Mouse (Mus musculus) T-helper 1 cell (primary cell): ENCODE results near the gene Herc1.

Source experiments
- in situ Hi-C: fragments of 300-600 bp; cut with MboI, MseI; formaldehyde crosslinking; loops from one replicate; pipeline ENCODE4 v1.15.1; 2025; ENCODE audit warnings: high pct_unique_total_duplicates

Herc1 gene

GRCm38 (mm10) chr9:66501248-66501647, 151.0 kb downstream of the Herc1 start:
- in situ Hi-C loops, result no loop called here

DNA sequence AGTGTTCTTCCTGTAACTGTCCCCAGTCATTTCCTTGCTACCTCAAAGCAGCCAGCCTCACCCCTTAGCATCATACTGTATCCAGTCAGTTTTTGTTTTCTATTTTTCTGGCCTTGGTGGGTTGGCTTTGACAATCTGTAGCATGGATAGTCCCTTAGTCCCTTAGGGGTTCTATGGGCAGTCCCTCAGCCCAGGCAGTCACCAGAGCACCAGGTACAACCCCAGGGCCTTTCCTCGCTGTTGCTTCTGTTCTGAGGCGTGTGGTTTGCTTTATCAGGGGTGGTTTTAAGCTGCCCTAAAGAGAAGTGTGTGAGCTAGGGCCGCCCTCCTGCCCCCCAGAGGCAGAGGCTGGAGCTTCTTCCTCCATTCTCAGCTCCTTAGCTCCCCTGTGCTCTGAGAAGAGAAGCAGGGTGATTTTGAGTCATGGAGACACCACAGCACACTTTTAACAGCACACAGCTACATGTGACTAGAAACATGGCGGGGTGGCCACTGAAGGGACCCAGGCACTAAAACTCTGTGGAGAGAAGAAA, 153.7 kb downstream of the Herc1 start:
- in situ Hi-C loops, result no loop called here

DNA sequence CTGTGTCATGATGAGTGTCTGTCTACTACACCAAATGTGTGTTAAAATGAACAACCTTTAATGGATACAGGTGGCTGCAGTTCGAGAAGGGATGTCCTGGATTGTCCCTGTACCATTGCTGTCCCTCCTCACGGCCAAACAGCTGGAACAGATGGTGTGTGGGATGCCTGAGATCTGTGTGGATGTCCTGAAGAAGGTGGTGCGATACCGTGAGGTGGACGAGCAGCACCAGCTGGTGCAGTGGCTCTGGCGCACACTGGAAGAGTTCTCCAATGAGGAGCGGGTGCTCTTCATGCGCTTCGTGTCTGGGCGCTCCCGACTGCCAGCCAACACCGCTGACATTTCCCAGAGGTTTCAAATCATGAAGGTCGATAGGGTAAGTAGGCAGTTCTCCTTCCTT, 154.3 kb downstream of the Herc1 start:
- in situ Hi-C loops, result no loop called here

GRCm38 (mm10) chr9:66505141-66505917, 155.1 kb downstream of the Herc1 start:
- in situ Hi-C loops, result no loop called here

DNA sequence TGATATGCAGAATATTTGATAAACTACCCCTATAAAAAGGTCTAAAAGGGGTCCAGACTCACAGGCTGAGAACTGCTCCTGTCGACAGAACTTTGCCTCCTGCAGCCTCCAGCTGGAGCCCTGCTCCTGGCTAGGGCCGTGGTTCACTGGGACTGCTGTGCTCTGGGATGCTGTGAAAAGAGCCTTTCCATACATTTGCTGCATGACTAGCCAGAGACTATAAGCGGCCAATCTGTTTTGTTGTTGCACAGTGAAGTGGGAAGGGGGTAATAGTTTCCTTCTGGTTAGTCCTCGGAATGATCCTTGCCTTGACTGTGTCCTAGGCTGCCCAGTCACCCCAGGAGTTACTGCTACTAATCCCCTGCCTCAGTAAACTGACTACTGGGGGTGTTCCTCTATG, 155.8 kb downstream of the Herc1 start:
- in situ Hi-C loops, result no loop called here

DNA sequence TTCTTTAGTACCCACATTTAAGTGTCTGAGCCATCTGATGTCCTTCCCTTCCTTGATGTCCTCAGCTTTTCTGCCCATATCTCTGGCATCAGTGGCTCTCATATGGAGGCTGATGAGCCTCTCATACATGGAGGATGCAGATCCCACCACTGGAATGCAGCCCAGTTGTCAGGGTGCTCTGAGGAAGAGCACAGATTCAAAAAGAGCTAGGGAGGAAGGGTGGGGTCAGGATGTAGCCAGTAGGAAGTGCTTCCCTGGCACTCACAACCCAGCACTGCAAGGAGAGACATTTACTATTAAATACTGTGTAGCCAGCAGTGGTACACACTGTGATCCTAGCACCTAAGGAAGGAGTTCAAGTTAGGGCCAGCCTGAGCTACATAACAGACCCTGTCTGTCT, 156.2 kb downstream of the Herc1 start:
- in situ Hi-C loops, result no loop called here

GRCm38 (mm10) chr9:66507684-66508083, 157.4 kb downstream of the Herc1 start:
- in situ Hi-C loops, result no loop called here

- in situ Hi-C loops, result no loop called here
Measured at GRCm38 (mm10) chr9:66508890-66509399, 158.7 kb downstream of the Herc1 start.

DNA sequence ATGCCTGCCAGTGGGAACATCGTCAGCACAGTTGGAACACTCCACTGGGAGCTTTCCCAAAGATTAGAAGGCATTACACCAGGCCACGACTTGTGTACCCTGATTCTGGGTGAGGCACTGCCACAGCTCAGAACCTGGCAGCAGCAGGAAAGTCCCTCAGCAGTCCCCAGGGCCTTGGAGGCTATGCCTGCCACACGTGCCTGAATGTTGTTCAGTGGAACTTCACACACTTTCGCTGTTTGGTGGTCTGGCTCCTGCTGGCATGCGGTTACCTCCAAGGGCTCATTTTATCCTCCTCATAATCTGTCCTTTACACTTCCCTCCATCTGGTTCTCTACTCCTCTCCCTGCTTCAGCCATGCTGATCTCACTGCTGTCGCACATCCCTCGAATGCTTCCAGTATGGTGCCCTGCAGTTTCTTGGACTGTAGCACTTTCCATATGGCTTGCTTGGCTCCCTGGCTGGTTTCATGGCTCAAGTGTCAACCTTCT, 160.1 kb downstream of the Herc1 start:
- in situ Hi-C loops, result no loop called here

DNA sequence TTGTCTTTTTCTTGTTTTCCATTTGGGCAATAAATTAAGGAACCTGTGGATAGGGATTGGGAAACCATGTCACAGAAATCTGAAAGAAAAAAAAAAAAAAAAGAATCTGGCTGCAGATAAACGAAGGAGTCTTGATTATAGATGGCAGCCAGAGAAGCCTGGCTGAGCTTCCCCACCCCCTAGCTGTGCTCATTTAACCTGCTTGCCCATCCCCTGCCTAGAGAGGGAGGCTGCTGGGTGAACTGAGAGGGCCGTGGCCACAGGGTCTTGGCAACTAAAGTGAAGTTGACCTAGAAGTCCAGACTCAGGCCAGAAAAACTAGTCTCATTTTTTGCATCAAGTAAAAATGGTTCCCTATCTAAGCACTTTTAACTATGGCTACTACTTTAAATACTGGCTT, 160.7 kb downstream of the Herc1 start:
- in situ Hi-C loops, result no loop called here

DNA sequence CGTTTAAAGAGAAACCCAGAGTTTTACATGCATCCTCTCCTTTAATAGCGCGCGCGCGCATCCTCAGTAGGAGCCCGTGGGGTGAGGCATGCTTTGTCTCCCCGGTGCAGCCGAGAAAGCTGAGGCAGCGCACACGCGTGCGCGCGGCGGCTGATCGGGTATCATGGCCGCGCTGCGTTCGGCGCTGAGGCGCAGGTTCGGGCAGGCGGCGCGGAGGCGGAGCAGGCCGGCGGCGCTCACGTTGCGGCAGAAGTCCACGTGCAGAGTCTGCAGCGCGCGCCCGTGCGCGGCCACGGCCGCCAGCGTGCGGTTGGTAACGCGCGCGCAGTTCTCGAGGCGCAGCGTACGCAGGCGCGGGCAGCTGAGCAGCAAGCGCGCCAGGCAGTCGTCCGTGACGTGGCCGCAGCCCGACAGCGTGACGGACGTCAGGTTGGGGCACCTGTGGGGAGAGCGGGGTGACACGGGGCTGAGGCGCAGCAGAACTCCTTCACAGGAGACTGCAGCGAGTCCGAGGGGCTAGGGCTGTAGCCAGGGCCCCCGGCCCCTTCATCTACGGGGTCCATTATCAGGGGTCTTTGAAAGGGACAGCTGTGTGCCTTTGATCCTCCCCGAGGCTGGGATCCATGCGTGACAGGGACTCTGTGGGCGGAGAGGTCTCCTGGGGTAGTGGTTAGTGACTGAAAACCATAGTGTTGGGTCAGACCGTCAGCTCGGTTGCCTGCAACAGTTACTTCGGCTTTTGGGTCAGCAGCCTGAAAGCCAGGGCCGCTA, 161.5 kb downstream of the Herc1 start:
- in situ Hi-C loops, result no loop called here

- in situ Hi-C loops, result no loop called here
Measured at GRCm38 (mm10) chr9:66512351-66512671, 162.1 kb downstream of the Herc1 start.

- in situ Hi-C loops, result no loop called here
Measured at GRCm38 (mm10) chr9:66513150-66513549, 162.9 kb downstream of the Herc1 start.

DNA sequence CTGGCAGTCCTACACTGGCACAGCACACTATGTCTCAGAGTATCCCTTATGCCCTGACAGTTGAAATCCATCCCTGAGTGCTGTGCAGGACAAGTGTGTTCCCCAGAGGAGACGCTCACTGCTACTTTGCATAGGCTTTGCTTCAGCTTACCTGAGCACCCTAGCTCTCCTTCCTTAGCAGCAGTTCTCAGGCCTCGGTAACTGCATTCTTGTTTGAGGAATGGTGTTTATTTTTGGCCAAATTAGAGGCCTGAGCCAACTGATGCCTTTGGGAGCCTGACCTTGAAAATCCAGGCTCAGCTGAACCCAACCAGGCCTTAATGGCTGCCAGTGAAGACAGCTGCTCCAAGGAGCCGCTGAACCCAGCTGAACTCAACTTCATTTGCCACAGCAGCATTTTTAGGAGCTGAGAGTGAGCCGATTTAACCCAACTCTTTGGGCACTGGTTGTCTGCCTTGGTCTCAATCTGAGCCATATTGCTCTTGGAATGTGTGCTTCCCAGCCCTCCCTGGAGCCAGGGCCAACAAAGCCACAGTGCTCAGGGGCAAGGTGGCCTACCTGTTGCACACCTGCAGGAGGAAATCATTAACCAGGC, 163.5 kb downstream of the Herc1 start:
- in situ Hi-C loops, result no loop called here

DNA sequence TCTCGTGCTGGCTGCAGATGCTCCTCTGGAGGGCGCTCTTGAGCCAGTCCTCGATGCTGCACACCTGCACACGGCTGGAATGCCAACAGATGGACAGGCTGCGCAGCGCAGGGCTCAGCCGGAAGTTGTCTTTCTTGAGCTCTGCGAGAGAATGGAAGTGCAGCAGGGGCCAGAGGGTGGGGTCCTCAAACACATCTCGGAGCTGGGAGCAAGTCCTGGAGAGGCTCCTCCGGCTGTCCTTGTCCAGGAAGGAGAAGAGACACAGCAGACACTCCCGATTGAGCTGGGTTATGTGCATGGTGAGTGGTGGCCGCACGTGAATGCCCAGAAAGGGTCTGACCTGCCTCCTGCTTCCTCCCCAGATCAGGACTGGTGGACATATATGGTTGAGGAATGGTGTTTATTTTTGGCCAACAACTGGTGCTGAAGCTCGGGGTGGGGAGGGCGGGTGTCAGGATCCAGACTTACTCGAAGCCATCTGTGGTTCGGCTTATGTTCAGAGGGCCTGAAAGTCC, 164.1 kb downstream of the Herc1 start, which contains the start of gene Fbxl22:
Gene Fbxl22, minus strand, starts transcription at position 338 of the 515 bp plus-strand sequence.
- in situ Hi-C loops, result no loop called here

- in situ Hi-C loops, result no loop called here
Measured at GRCm38 (mm10) chr9:66515115-66515514, 164.9 kb downstream of the Herc1 start.

DNA sequence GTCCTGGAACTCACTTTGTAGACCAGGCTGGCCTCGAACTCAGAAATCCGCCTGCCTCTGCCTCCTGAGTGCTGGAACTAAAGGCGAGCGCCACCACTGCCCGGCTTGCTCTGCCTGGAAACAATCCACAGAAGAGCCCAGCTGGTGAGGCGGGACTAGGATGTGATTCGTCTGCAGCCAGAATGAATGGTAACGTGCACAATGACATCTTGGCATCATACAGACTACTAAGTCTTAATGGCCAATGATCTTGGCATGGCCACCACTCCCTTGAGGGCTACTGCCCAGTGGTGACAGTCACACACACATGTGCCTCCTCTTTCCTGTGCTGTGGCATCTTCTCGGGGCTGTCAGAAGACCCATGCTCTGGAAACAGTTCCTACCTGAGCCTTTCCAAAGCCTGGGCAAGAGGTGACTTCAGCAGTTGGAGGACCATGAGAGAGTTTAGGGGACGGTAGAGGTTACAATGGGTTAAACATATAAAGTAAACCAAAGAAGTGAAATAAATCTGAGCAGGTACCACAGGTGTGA, 165.5 kb downstream of the Herc1 start:
- in situ Hi-C loops, result no loop called here

DNA sequence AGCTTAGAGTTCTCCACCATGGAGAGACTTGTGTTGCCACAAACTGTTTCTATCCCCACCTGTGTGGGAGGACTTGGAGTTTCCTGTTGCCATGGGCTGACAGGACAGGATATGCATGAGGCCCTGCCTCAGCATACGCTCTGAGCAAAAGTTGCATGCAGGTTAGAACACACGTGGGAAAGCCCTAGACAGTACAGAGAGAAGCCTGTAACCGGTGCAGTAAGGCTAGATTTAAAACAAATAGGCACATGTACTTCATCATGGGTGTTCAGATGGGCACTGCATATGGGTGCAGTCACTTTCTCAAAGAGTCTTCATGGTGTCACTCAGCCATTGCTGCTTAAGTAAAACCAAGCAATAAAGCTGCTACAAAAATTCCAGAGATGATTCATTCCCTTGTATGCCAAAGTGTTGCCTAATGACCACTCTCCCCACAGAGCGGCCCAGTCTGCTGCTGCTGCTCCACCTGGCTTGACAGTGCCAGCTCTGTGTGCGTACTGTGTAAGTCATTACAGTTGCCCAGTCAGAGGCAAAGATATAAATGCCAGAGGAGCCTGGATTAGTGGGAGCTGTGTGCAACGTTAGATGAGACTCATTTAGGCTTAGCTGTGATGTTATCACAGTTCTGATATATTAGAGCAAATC, 166.2 kb downstream of the Herc1 start:
- in situ Hi-C loops, result no loop called here

DNA sequence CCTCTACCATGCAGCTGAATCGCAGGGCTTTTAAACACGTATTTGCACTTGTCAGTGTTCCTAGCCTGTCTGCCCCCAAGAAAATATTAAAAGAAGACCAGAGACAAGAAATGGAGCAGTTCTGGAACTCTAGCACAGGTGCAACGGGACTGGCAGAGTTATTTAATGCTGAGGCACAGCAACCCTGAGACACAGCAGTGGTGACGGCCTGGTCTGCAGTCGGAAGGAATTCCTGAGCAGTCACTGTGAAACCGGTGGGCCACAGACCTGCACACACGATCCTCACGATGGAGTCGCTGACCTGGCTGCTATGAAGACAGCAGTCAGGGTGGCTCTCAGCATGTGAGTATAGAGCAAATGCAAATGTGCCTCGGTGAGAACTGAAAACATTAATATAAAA, 167.5 kb downstream of the Herc1 start:
- in situ Hi-C loops, result no loop called here

GRCm38 (mm10) chr9:66518251-66518650, 168.0 kb downstream of the Herc1 start:
- in situ Hi-C loops, result no loop called here

- in situ Hi-C loops, result no loop called here
Measured at GRCm38 (mm10) chr9:66518901-66519300, 168.7 kb downstream of the Herc1 start.
